Mouse (Mus musculus) layer of hippocampus, adult 18-20 months (tissue): ENCODE measurements at regions not wholly inside any gene's neighbourhood (a gene's known extent, or its start where the extent isn't known, plus 50 kb on each side); places are given as distances from the start of the nearest gene placed in this dataset.

ENCODE experiments used
- DNase-seq, 2 experiments: peaks; one replicate each; pipeline ENCODE4 v3.0.0; 2022; ENCODE audit warnings: low spot score in 2 of 2

DNA sequence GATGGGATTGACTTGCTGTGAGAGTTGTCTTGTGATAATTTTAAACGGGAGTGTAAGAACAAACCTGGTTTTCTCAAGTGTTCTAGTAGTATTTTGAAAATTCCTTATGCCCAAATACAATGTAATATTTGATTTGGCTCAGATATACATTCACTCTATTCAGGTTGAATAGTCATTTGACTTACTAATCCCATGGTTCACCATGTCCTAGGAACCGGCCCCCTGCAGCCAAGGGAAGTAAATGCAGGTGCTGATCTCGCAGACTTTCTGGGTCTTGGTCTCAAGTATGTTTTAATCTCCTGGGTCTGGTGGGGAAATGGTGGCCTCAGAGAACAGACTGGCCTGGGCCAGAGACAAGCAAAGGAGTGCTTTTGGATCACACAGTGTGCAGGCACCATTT is 253.2 kb upstream of the Gm5148 start:
- no peak for DNase-seq

GRCm38 (mm10) chr3:37976566-37976965 is 252.3 kb upstream of the Gm5148 start:
- peak in 1 of 2 experiments; percentile 3 for DNase-seq

DNA sequence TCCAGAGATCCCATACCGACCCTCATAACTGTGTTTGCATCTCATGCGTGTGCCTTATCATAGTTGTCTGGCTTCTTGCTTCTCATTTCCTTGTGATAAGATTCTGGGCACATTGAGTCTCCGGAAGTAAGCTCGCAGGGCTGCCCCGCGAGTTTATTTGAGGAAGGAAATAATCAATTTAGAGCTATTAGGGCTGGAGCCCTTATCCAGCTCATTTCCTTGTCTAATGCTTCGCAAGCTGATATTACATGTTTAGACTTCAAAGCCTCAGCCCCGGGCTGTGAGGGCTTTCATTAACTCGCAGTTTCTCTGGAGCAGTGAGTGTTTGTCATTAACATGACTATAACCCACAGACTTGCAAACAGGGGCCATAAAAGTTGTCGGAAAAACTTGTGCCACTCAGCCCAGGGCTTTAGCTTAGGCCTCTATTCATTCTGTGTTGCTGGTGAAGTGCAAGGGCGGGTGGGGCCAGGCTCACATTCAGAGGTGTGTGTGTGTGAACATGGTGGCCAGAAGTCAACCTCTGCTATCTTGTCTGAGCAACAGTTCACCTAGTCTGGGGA is 251.0 kb upstream of the Gm5148 start:
- no peak for DNase-seq

GRCm38 (mm10) chr3:37972931-37973330 is 248.6 kb upstream of the Gm5148 start:
- no peak for DNase-seq

DNA sequence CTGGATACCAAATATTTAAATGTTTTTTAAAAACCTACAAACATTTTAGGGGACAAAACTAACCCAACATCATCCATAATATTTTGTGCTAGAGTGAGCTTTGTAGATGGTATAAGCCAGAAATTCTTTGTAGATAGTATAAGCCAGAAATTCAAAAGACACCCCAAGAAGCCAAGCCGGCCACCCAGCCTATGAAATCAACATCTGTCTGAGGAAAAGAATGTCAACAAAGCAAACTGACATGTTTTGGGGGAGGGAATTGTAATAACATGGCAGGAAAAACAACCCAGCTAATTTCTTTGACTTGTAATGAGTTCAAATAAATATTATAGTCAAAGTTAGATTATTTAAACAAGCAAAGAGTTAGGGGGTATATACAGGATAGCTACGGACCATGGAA is 246.9 kb upstream of the Gm5148 start:
- DNase-seq = no peak

DNA sequence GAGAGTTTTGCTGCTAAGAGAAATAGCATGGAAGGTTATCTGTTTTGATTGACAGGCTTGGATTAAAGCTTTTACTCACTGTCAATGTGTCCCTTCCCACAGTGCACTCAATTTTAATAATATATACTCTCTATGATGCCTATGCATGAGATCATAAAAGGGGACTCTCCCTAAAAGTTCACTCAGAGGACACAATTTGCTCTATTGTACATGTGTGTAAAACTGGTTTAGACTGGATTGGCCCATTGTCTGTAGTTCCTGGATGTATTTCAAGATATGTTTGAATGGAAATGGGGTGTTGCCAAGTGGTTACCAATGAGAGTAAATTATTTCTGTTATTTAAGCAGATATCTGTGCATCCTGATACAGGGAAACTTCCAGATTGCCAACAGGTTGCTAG is 244.4 kb upstream of the Gm5148 start:
- DNase-seq = no peak

GRCm38 (mm10) chr3:37965221-37965620 is 240.9 kb upstream of the Gm5148 start:
- no peak for DNase-seq

DNA sequence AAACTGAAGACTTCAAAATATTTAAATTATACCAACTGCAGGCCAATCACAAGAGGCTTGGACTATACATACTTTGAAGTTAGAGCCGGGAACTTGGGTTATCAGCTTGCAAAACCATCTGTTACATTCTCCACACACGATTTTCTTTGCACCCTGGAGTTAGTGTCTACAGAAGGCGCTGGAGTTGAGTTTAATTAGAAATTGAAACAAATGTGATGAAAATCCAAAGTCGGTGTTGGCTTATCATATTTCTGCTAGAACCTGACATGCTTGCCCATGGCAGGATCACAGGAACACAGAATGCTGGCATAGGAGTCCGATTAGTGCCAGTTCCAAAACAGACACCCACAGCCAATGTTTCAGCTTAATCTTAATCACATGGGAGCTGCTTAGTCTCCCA is 239.8 kb upstream of the Gm5148 start:
- DNase-seq = peak in 1 of 2 experiments; percentile 28

- DNase-seq = no peak
Observed at GRCm38 (mm10) chr3:37962811-37963210, 238.5 kb upstream of the Gm5148 start.

GRCm38 (mm10) chr3:37962043-37962810 is 237.9 kb upstream of the Gm5148 start:
- no peak for DNase-seq

DNA sequence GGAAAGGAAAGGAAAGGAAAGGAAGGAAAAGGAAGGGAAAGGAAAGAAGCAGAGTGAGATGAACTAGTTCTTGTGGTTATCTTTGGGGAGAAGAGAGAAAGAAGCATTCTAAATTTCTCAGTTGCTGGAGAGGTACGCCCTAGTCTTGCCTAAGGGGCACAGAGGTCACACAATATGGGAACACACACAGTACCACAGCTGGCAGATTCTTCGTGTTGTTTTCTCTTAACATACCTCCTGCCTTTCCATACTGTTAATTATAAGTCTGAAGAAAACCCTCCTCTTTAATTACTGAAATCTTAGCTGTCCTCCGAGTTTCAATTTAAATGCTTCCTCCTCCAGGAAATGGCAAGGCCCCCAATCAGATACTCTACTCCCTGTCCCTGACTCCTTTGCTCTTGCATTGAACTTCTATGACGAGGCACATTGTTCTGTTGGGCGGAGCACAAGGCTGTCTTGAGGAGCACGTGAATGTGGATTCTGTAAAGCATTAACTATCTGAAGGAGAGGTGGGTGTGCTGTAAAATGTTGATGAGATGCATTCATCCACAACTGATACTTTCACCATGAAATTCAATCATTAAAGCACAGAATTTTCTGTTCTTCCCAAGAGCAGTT is 234.2 kb upstream of the Gm5148 start:
- no peak for DNase-seq

DNA sequence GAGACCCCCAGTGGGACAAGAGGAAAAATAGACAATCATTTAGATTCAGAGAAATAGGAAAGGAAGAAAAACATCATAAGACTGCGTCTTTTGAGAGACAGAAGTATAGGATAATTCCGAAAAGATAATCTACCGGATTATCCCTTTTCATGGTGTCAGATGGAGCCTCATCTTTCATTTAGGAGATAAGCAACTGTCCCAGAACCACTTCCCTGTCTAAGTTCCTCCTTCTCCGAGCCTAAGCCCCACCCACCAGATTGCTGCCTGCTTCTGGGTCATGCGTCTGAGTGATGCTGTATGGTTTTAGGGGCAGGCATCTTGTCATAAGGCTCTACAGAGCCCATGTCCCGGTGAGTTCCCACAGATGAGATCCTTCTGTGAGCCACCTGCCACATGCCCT is 232.3 kb upstream of the Gm5148 start:
- no peak for DNase-seq

DNA sequence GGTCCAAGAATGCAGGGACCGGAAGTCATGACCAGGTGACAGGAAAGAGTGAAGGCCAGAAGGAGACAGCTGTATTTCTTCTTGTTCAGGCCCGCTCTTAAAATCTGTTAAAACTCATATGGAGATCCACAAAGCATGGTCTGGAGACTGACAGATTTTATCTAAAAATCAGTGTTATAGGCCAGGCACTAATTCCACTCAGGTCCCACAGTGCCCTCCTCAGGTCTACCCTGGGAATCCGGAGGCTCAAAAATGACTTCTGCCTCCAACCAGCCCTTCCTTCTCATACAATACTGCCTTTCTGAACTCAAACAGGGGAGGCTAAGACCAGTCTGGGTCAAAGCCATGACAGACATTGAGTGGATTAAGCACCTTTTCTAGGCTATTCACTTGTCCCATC is 228.6 kb upstream of the Gm5148 start:
- DNase-seq = peak in 1 of 2 experiments; percentile 57

- no peak for DNase-seq
Observed at GRCm38 (mm10) chr3:37952251-37952650, 228.0 kb upstream of the Gm5148 start.

DNA sequence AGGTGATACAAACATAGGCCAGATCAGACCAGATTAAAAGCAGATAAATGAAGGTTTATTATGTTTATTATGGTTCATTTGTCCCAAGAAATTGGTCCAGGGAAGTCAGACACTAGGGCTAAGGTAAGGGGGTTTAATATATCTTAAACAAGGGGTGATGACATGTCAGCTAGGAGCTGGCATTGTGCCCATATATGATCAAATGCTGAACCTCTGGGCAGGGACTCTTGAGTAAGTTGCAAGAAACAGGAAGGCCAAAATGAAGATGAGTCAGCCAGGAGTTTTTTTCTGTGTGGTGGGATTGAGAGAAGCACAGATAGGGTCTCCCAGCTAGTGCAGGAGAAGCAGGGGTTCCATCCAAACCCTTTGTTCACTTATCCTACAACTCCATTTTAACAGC is 219.4 kb upstream of the Gm5148 start:
- DNase-seq = no peak

DNA sequence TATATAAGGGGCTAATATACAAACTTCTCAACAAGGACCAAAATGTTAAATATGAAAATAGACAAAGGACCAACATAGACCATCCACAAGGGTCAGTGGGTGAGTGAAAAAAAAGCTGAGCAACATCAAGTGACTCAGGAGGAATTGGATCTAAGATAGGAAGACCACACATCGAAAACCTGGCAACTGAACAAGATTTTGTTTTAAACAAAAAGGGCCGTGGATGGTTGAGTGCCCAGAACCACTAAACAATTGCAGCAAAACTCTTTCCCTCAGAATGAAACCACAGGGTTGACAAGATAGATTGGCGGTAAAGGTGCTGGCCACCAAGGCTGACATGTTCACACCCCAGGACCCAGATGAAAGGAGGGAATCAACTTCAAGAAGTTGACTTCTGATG is 215.7 kb upstream of the Gm5148 start:
- no peak for DNase-seq

DNA sequence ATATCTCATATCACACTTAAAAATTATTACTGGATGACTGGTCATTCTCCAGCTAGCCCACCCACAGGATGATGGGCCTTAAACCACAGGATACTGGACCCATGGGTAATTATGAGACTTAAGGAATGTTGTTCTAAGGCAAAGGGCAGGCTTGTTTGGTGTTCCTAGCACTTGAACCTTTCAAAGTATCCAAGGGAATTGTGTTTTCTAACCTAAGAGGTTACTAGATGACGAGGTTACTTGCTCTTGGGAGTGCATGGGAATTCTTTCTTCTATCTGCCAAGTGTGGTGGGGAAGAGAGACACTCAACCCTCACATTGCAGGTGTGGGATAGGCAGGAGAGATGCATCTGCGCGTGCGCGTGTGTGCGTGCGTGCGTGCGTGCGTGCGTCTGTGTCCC is 214.6 kb upstream of the Gm5148 start:
- DNase-seq = no peak

- DNase-seq = no peak
Observed at GRCm38 (mm10) chr3:37938284-37938596, 213.9 kb upstream of the Gm5148 start.

- no peak for DNase-seq
Observed at GRCm38 (mm10) chr3:37937381-37938283, 213.3 kb upstream of the Gm5148 start.

DNA sequence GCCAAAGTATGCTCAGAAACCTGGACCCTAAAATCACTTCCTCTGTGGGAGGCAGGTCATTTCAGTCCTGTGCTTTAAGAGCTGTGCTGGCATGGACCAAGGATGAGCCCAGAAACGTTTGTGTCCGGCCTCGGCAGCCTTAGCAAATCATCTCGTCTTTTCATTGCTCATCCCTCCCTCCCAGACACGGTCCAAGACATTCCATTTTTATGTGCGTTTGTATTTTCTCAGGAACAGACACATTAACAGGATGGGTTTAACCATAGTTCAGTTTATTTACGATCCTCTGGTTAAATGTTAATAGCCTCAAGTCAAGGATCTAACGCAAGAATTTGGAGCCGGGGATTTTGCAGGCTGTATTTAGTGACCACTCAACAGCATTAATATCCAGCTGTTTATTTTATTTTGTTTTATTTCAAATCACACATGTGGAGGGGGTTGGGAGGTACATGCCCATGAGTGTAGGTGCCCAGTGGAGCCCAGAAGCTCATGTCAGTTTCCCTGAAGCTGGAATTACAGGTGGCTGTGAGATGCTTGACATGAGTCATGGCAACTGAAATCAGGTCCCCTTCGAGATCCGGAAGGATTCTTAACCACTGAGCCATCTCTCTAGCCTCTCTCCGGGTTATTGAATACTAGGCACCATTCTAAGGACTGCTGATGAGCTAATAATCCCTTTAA is 212.1 kb upstream of the Gm5148 start:
- DNase-seq = no peak
